Mouse (Mus musculus): ENCODE measurements around the gene Cobll1. TPM values are rescaled to one million over a fixed set of nuclear protein-coding genes. Genes with fewer than 3 reads are reported as not detected.

The Cobll1 gene
- 12.0 and 14.0 TPM in 2 replicates for polyA plus RNA-seq (2012; rRNA removed)

- TF ChIP-seq POLR2A (IDR thresholded peaks at IDR 0.05; ENCODE audit: borderline replicate concordance, extremely low read depth, low read depth, low read length) (no peak), CTCF (IDR thresholded peaks at IDR 0.05; ENCODE audit: insufficient read depth, low read length) (0 out of 2 replicates have a peak, but pooled peaks have one; percentile 14)
- Histone ChIP-seq H3K4me1 (ENCODE audit: control insufficient read depth, insufficient read depth, low read length) (peaks cover 3% of the 10 kb centered on the region; the same call in 1 of the 2 replicates), H3K4me3 (replicated peaks; ENCODE audit: extremely low read depth, low read depth, low read length) (peak within 1 kb of the TSS; percentile 91)
- DNase-seq = peak; percentile 67
- WGBS = under 1% methylated on average over 37 of the region's 37 CpGs
These were observed at the start of gene Cobll1 for GRCm38 (mm10) chr2:65238964-65239570. Gene Cobll1 (minus strand): TSS chr2:65239403.

GRCm38 (mm10) chr2:65288696-65289095 lies 49.5 kb upstream of the Cobll1 start:
- H3K4me3 ChIP-seq (replicated peaks; ENCODE audit: extremely low read depth, low read depth, low read length) = no peak overlapping the region
- TF ChIP-seq CTCF (IDR thresholded peaks at IDR 0.05; ENCODE audit: insufficient read depth, low read length) (no peak), POLR2A (IDR thresholded peaks at IDR 0.05; ENCODE audit: borderline replicate concordance, extremely low read depth, low read depth, low read length) (no peak)
- WGBS = 84% methylated on average over 1 of the region's 1 CpGs
- DNase-seq = no peak
- no peaks in the 10 kb centered on the region for H3K4me1 ChIP-seq (ENCODE audit: control insufficient read depth, insufficient read depth, low read length)

- Histone ChIP-seq H3K4me1 (ENCODE audit: control insufficient read depth, insufficient read depth, low read length) (no peaks in the 10 kb centered on the region), H3K4me3 (replicated peaks; ENCODE audit: extremely low read depth, low read depth, low read length) (no peak overlapping the region)
- no peak for DNase-seq
- 44% methylated on average over 3 of the region's 3 CpGs for WGBS
- TF ChIP-seq POLR2A (IDR thresholded peaks at IDR 0.05; ENCODE audit: borderline replicate concordance, extremely low read depth, low read depth, low read length) (no peak), CTCF (IDR thresholded peaks at IDR 0.05; ENCODE audit: insufficient read depth, low read length) (no peak)
These were observed 46.2 kb upstream of the Cobll1 start for GRCm38 (mm10) chr2:65285380-65285779.

- Histone ChIP-seq H3K4me3 (replicated peaks; ENCODE audit: extremely low read depth, low read depth, low read length) (no peak overlapping the region), H3K4me1 (ENCODE audit: control insufficient read depth, insufficient read depth, low read length) (no peaks in the 10 kb centered on the region)
- 56% methylated on average over 6 of the region's 6 CpGs for WGBS
- DNase-seq = no peak
- TF ChIP-seq POLR2A (IDR thresholded peaks at IDR 0.05; ENCODE audit: borderline replicate concordance, extremely low read depth, low read depth, low read length) (no peak), CTCF (IDR thresholded peaks at IDR 0.05; ENCODE audit: insufficient read depth, low read length) (no peak)
These were observed 43.8 kb upstream of the Cobll1 start for GRCm38 (mm10) chr2:65282979-65283378.

GRCm38 (mm10) chr2:65279029-65279690 lies 40.0 kb upstream of the Cobll1 start:
- DNase-seq = no peak
- H3K4me3 ChIP-seq (replicated peaks; ENCODE audit: extremely low read depth, low read depth, low read length) = no peak overlapping the region
- WGBS = 21% methylated on average over 4 of the region's 4 CpGs
- no peaks in the 10 kb centered on the region for H3K4me1 ChIP-seq (ENCODE audit: control insufficient read depth, insufficient read depth, low read length)
- TF ChIP-seq CTCF (IDR thresholded peaks at IDR 0.05; ENCODE audit: insufficient read depth, low read length) = no peak

GRCm38 (mm10) chr2:65275443-65276061 lies 36.3 kb upstream of the Cobll1 start:
- Histone ChIP-seq H3K4me1 (ENCODE audit: control insufficient read depth, insufficient read depth, low read length) (no peaks in the 10 kb centered on the region), H3K4me3 (replicated peaks; ENCODE audit: extremely low read depth, low read depth, low read length) (no peak overlapping the region)
- DNase-seq = no peak
- TF ChIP-seq CTCF (IDR thresholded peaks at IDR 0.05; ENCODE audit: insufficient read depth, low read length) = no peak
- no peak for TF ChIP-seq POLR2A (IDR thresholded peaks at IDR 0.05; ENCODE audit: borderline replicate concordance, extremely low read depth, low read depth, low read length)
- WGBS = 80% methylated on average over 6 of the region's 6 CpGs

- H3K4me1 ChIP-seq (ENCODE audit: control insufficient read depth, insufficient read depth, low read length) = no peaks in the 10 kb centered on the region
- TF ChIP-seq CTCF (IDR thresholded peaks at IDR 0.05; ENCODE audit: insufficient read depth, low read length) (no peak), POLR2A (IDR thresholded peaks at IDR 0.05; ENCODE audit: borderline replicate concordance, extremely low read depth, low read depth, low read length) (no peak)
- no peak overlapping the region for H3K4me3 ChIP-seq (replicated peaks; ENCODE audit: extremely low read depth, low read depth, low read length)
- 60% methylated on average over 2 of the region's 2 CpGs for WGBS
- no peak for DNase-seq
These were observed 34.7 kb upstream of the Cobll1 start for GRCm38 (mm10) chr2:65273910-65274309.

- TF ChIP-seq POLR2A (IDR thresholded peaks at IDR 0.05; ENCODE audit: borderline replicate concordance, extremely low read depth, low read depth, low read length) = no peak
- no peak for TF ChIP-seq CTCF (IDR thresholded peaks at IDR 0.05; ENCODE audit: insufficient read depth, low read length)
- WGBS = 91% methylated on average over 6 of the region's 6 CpGs
- DNase-seq = no peak
These were observed 29.5 kb upstream of the Cobll1 start for GRCm38 (mm10) chr2:65268731-65269130.

GRCm38 (mm10) chr2:65267834-65268233 lies 28.6 kb upstream of the Cobll1 start:
- WGBS = 54% methylated on average over 4 of the region's 4 CpGs
- H3K4me3 ChIP-seq (replicated peaks; ENCODE audit: extremely low read depth, low read depth, low read length) = no peak overlapping the region
- H3K4me1 ChIP-seq (ENCODE audit: control insufficient read depth, insufficient read depth, low read length) = no peaks in the 10 kb centered on the region
- no peak for DNase-seq
- TF ChIP-seq CTCF (IDR thresholded peaks at IDR 0.05; ENCODE audit: insufficient read depth, low read length) = no peak

More at GRCm38 (mm10) chr2:65268731-65269130, 29.5 kb upstream of the Cobll1 start:
- H3K4me1 ChIP-seq (ENCODE audit: control insufficient read depth, insufficient read depth, low read length) = no peaks in the 10 kb centered on the region
- no peak overlapping the region for H3K4me3 ChIP-seq (replicated peaks; ENCODE audit: extremely low read depth, low read depth, low read length)

Measured in lung, adult 2 months (tissue).